Mouse (Mus musculus) kidney, embryonic 14.5 days (tissue): ENCODE results near the gene Poln. TPM values are rescaled to one million over a fixed set of nuclear protein-coding genes. Genes with fewer than 3 reads are reported as not detected.

Source experiments
- ATAC-seq: fragments of 200-750 bp; cut with Nextera tagmentation; 2 replicates; pipeline ENCODE4 v1.8.0; 2017; ENCODE audit warnings: moderate number of reproducible peaks, mild to moderate bottlenecking, moderate TSS enrichment, moderate library complexity; ENCODE audit not compliant: low FRiP score, low TSS enrichment
- H3K27ac ChIP-seq: fragments of 300-500 bp; sonication (generic); 2 replicates; pipeline ENCODE4 v1.5.1; 2014; ENCODE audit warnings: low read depth, mild to moderate bottlenecking, low read length, moderate library complexity, mixed read lengths
- H3K27me3 ChIP-seq: fragments of 300-500 bp; sonication (generic); 2 replicates; pipeline ENCODE4 v1.6.1; 2014; ENCODE audit warnings: mild to moderate bottlenecking, low read length; ENCODE audit not compliant: control insufficient read depth, insufficient read depth
- H3K36me3 ChIP-seq: fragments of 300-500 bp; sonication (generic); 2 replicates; pipeline ENCODE4 v1.6.1; 2014; ENCODE audit warnings: low read length, mixed read lengths; ENCODE audit not compliant: control insufficient read depth, insufficient read depth
- H3K4me1 ChIP-seq: fragments of 300-500 bp; sonication (generic); 2 replicates; pipeline ENCODE4 v1.6.1; 2014; ENCODE audit warnings: low read length, mixed read lengths; ENCODE audit not compliant: control insufficient read depth, insufficient read depth
- H3K4me2 ChIP-seq: fragments of 300-500 bp; sonication (generic); replicated peaks from 2 replicates; pipeline ENCODE4 v1.6.1; 2014; ENCODE audit warnings: low read depth, mild to moderate bottlenecking, low read length
- H3K4me3 ChIP-seq: fragments of 300-500 bp; sonication (generic); 2 replicates; pipeline ENCODE4 v1.5.1; 2014; ENCODE audit warnings: mild to moderate bottlenecking, low read length
- H3K9ac ChIP-seq: fragments of 300-500 bp; sonication (generic); 2 replicates; pipeline ENCODE4 v1.6.1; 2014; ENCODE audit warnings: low read depth, mild to moderate bottlenecking, low read length, moderate library complexity
- H3K9me3 ChIP-seq: fragments of 300-500 bp; sonication (generic); 2 replicates; pipeline ENCODE4 v1.6.1; 2016; ENCODE audit warnings: low read length; ENCODE audit not compliant: control insufficient read depth
- WGBS: fragments of 180-500 bp; shearing (Covaris S2); extraction: QIAGEN DNeasy Blood & Tissue Kit; methylation state at CpG from one replicate; pipeline ENCODE4 v1.1.7; 2014; 5-methylcytosine and 5-hydroxymethylcytosine counted together
- polyA plus RNA-seq: library from polyadenylated mRNA; unstranded; fragments of >200 nt; fragmentation: Nextera tagmentation; extraction: Ambion mirVana; gene quantifications from 2 replicates; pipeline ENCODE4 v1.2.1, GENCODE M21; 2014

The Poln gene
- polyA plus RNA-seq, 1 experiment from 2014 or later = 0.61 TPM

DNA sequence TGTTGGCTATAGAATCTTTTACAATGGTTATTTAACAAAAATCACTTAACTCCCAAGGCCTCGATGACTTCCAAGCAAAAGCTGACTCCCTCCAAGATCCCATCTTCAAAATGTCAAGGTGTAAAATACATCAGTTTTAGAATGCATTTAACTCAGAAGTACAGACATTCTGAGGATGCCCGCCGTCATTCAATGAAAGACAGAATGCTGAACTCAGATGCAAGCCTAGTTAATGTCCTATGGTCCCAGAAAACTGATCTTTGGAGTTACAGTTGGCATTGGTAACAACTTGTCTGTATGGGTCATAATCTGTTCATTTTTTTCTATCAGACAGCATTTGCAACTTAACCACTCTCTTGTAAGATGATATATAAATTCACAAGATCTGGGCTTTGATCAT lies 706 bp upstream of the Poln start:
- Histone ChIP-seq H3K9me3 (no peaks in the 10 kb centered on the region), H3K4me3 (peak overlapping the region; percentile 79), H3K36me3 (peaks cover 28% of the 10 kb centered on the region), H3K4me2 (peak overlapping the region; percentile 48), H3K27me3 (no peaks in the 10 kb centered on the region), H3K4me1 (peaks cover 12% of the 10 kb centered on the region), H3K27ac (peak overlapping the region; percentile 91), H3K9ac (peak overlapping the region; percentile 37; the same call in 1 of the 2 replicates)
- 83% methylated on average over 3 of the region's 3 CpGs for WGBS
- no peak for ATAC-seq

DNA sequence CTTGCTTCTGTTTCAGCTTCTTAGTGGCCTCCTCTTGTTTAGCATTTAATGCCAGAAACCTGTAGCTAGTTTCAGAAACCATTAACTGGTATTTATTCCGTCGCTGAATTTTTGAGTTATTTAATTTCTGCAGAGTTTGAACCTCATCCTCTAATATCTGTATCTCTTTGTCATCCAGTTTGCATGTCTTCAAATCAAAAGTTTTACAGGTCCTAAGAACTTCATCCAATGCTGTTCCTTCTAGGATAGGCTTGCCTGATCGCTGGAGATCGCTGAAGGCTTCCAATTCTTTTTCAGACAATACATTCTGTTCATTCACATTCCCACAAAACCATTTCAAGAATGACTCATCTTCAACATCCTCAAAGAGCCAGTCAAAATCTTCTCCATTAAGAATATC lies 1.4 kb downstream of the Poln start:
- Histone ChIP-seq H3K9ac (no peak overlapping the region), H3K4me3 (no peak overlapping the region)

DNA sequence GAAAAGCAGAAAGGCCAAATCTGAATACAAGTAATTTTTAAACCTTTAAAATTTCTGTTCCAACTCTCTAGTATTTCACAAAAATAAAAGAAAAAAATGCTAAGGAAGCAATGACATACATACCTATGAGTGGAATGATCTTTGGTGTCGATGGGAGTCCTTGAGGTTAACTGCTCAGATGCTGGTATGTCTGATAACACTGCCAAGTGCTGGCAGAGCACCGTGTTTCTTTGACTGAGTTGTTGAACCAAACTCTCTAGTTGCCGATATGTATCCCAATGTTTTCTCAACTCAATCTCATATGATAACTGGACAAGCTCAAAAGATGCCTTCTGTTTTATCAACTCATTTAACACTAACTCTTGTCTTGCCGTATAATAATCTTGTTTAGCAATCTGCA lies 3.5 kb downstream of the Poln start:
- H3K9ac ChIP-seq = no peak overlapping the region
- no peak overlapping the region for H3K4me2 ChIP-seq
- H3K36me3 ChIP-seq = peaks cover 18% of the 10 kb centered on the region; the same call in 1 of the 2 replicates
- peaks cover 12% of the 10 kb centered on the region for H3K4me1 ChIP-seq
- H3K27ac ChIP-seq = no peak overlapping the region
- H3K4me3 ChIP-seq = no peak overlapping the region
- no peak for ATAC-seq
- WGBS = 87% methylated on average over 4 of the region's 4 CpGs
- no peaks in the 10 kb centered on the region for H3K27me3 ChIP-seq
- H3K9me3 ChIP-seq = no peaks in the 10 kb centered on the region

More for the DNA sequence above, 1.4 kb downstream of the Poln start:
- H3K36me3 ChIP-seq = peaks cover 17% of the 10 kb centered on the region; the same call in 1 of the 2 replicates
- H3K27ac ChIP-seq = no peak overlapping the region
- no peaks in the 10 kb centered on the region for H3K27me3 ChIP-seq
- H3K4me2 ChIP-seq = peak overlapping the region; percentile 16; the same call in 1 of the 2 replicates
- peaks cover 12% of the 10 kb centered on the region for H3K4me1 ChIP-seq
- WGBS = 85% methylated on average over 4 of the region's 4 CpGs
- ATAC-seq = no peak
- no peaks in the 10 kb centered on the region for H3K9me3 ChIP-seq

DNA sequence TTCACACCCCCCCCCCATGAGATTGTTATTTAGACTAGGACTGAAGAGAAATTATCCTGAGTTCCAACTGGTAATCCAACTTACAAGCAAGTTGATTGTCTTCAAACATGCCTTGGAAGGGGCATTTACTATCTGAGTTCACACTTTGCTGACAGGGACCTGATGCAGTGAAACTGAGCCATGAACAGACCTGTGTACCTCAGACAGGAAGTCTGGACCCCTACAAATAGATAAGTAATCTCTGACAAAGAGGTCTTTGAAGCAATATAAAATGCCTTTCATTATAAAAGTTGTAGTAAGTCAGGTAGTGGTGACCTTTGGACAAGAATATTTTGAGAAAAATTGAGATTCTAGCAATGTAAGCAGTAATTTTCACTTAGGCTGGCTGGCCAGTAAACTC lies 20.8 kb downstream of the Poln start:
- no peaks in the 10 kb centered on the region for H3K4me1 ChIP-seq
- no peak overlapping the region for H3K4me3 ChIP-seq
- no peak overlapping the region for H3K9ac ChIP-seq
- ATAC-seq = no peak
- no peak overlapping the region for H3K27ac ChIP-seq
- no peaks in the 10 kb centered on the region for H3K9me3 ChIP-seq
- H3K27me3 ChIP-seq = no peaks in the 10 kb centered on the region
- no peak overlapping the region for H3K4me2 ChIP-seq
- H3K36me3 ChIP-seq = peaks cover 5% of the 10 kb centered on the region; the same call in 1 of the 2 replicates

DNA sequence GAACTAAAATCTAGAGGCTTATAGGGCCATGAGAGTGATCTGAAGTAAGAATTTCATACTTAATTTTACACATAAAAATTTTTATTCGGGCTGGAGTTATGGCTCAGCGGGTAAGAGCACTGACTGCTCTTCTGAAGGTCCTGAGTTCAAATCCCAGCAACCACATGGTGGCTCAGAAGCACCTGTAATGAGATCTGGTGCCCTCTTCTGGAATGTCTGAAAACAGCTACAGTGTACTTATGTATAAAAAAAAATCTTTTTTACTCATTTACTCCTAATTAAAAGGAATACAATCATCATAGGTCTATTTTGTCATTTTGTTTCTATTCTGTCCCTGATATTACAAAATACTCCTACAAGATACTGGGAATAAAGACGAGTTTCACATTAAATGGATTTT lies 21.7 kb downstream of the Poln start:
- no peaks in the 10 kb centered on the region for H3K4me1 ChIP-seq
- H3K9ac ChIP-seq = no peak overlapping the region
- H3K4me3 ChIP-seq = no peak overlapping the region
- no peak overlapping the region for H3K4me2 ChIP-seq
- no peaks in the 10 kb centered on the region for H3K36me3 ChIP-seq
- H3K9me3 ChIP-seq = no peaks in the 10 kb centered on the region
- no peak for ATAC-seq
- no peak overlapping the region for H3K27ac ChIP-seq
- WGBS = 90% methylated on average over 3 of the region's 3 CpGs
- H3K27me3 ChIP-seq = no peaks in the 10 kb centered on the region

DNA sequence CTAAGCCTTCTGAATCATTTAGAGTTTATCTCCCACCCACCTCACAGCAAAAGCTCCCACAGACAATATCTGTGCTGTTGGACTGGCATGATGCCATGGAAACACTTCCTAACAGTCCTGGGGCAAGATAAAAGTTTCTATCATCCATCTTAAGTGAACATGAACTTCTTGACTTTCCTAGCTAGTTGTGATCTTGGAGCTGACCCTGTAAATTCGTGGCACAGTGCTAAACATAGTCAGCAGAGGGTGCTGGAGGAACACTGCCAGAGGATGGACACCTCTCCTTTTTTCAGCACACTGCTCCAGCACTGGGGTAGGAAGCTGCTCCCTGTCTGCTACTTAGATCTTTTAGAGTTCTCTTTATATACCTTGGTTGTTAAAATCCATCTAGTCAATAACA lies 29.5 kb downstream of the Poln start:
- H3K9ac ChIP-seq = no peak overlapping the region
- no peaks in the 10 kb centered on the region for H3K36me3 ChIP-seq
- no peaks in the 10 kb centered on the region for H3K4me1 ChIP-seq
- H3K27me3 ChIP-seq = no peaks in the 10 kb centered on the region
- H3K27ac ChIP-seq = no peak overlapping the region
- ATAC-seq = no peak
- H3K4me3 ChIP-seq = no peak overlapping the region
- H3K9me3 ChIP-seq = no peaks in the 10 kb centered on the region
- 6% methylated on average over 1 of the region's 1 CpGs for WGBS
- no peak overlapping the region for H3K4me2 ChIP-seq

DNA sequence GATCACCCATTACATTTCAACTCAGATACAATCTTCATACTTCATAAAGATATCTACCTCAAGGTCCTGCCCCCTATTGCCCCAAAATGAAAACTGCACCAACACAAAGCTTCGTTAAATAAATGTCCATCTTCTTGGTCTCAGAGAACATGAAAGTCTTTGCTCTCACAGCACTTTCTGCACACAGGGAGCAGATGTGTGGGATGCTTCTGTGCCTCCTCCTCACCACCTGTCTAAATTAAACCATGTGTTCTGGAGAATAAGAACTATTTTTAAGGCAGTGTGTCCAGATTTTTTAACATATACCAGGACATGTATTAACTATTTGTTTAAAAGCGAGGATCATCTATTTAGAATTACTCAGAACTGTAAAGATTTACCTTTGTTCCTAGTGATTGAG lies 36.5 kb downstream of the Poln start:
- no peaks in the 10 kb centered on the region for H3K36me3 ChIP-seq
- H3K9me3 ChIP-seq = no peaks in the 10 kb centered on the region
- ATAC-seq = no peak
- H3K4me2 ChIP-seq = no peak overlapping the region
- no peak overlapping the region for H3K4me3 ChIP-seq
- H3K9ac ChIP-seq = no peak overlapping the region
- no peaks in the 10 kb centered on the region for H3K27me3 ChIP-seq
- 87% methylated on average over 2 of the region's 2 CpGs for WGBS
- H3K27ac ChIP-seq = no peak overlapping the region
- H3K4me1 ChIP-seq = no peaks in the 10 kb centered on the region

DNA sequence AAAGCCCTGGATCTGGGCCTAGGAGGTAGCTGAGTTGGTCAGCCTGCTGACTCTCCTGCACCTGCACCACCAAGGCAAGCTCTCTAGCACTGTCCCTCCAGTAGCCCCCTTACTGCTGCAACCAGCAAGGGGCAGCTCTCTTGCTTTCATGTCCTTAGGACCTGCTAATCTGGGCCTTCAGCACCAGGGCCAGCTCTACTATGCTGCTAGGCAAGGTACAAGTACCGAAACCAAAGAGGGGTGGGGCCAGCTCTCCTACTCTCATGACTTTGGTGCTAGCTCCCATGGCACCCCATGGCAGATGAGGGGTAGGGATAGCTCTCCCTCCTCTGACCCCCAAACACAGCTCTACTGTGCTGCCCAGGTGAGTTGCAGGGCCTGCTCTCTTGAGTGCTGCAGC lies 45.1 kb downstream of the Poln start:
- WGBS = 33% methylated on average over 1 of the region's 1 CpGs
- no peak for ATAC-seq
- H3K9me3 ChIP-seq = no peaks in the 10 kb centered on the region
- H3K4me1 ChIP-seq = no peaks in the 10 kb centered on the region
- no peak overlapping the region for H3K4me2 ChIP-seq
- H3K27me3 ChIP-seq = no peaks in the 10 kb centered on the region
- no peak overlapping the region for H3K4me3 ChIP-seq
- H3K27ac ChIP-seq = no peak overlapping the region
- no peaks in the 10 kb centered on the region for H3K36me3 ChIP-seq
- H3K9ac ChIP-seq = no peak overlapping the region

DNA sequence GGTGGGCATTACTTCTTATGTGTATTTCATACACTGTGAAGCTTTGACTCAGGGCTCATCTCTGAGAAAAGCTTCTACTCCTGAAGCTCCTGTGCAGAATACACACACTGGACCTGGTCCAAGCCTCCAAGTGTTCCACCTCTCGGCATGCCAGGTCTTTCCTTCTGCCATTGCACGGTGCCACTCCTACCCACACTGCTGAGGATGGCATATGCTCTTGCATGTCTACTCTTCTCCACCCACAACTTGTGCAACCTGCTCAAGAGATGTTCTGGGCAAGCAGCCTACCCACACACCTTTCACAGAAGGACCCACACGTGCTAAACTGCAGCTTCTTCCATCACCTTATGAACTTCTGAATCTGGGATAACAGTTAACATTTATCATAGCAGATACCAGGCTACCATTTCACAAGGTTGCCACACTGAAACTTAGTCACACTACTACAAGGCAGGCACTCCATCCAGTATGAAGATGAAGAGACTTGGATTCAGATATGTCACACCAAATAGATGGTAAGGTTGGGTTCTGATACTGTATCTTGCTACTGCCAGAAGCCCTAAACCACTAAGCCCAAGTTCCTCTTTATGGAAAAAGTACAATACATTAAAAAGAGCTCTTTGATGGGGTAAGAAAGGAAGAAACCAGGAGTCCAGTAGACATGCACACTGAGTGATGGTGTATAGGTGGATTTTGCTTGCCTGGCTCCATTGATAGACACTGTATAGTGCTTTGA lies 50.0 kb downstream of the Poln start:
- 83% methylated on average over 3 of the region's 3 CpGs for WGBS
- Histone ChIP-seq H3K9me3 (no peaks in the 10 kb centered on the region), H3K9ac (no peak overlapping the region), H3K27ac (no peak overlapping the region), H3K4me3 (no peak overlapping the region), H3K4me1 (no peaks in the 10 kb centered on the region), H3K4me2 (no peak overlapping the region), H3K36me3 (no peaks in the 10 kb centered on the region), H3K27me3 (no peaks in the 10 kb centered on the region)
- no peak for ATAC-seq
